Mouse (Mus musculus) heart, adult 2 months (tissue): ENCODE data around the gene Appl1. TPM values are rescaled to one million over a fixed set of nuclear protein-coding genes. Genes with fewer than 3 reads are reported as not detected.
A peak's percentile ranks its signal among the peaks of the same experiment; 100 is the strongest.

Experiments
- DNase-seq, 2 experiments: peaks; one replicate each; pipeline ENCODE4 v3.0.0; 2021
- H3K27ac ChIP-seq: fragments of 200-600 bp; 2 replicates; pipeline ENCODE4 v1.8.1; 2022
- H3K27me3 ChIP-seq: fragments of 200-500 bp; 2 replicates; pipeline ENCODE4 v1.6.1; 2012; ENCODE audit warnings: mild to moderate bottlenecking, low read length, inconsistent platforms, mixed read lengths; ENCODE audit not compliant: control insufficient read depth, insufficient read depth
- H3K36me3 ChIP-seq: fragments of 200-500 bp; 2 replicates; pipeline ENCODE4 v1.6.1; 2012; ENCODE audit warnings: low read length, inconsistent platforms; ENCODE audit not compliant: control insufficient read depth, insufficient read depth
- H3K4me1 ChIP-seq: fragments of 200-500 bp; 2 replicates; pipeline ENCODE4 v1.6.1; 2011; ENCODE audit warnings: low read length; ENCODE audit not compliant: control insufficient read depth, insufficient read depth
- H3K4me3 ChIP-seq: fragments of 200-600 bp; 2 replicates; pipeline ENCODE4 v1.8.1; 2022
- H3K79me2 ChIP-seq: fragments of 200-500 bp; replicated peaks from 2 replicates; pipeline ENCODE4 v1.6.1; 2012; ENCODE audit warnings: mild to moderate bottlenecking, inconsistent platforms, low read length, moderate library complexity, mixed read lengths; ENCODE audit not compliant: control insufficient read depth, insufficient read depth
- H3K9ac ChIP-seq: fragments of 200-500 bp; 2 replicates; pipeline ENCODE4 v1.6.1; 2012; ENCODE audit warnings: low read depth, mild to moderate bottlenecking, control low read depth, inconsistent platforms, low read length, mixed read lengths
- CTCF ChIP-seq: fragments of 200-600 bp; IDR thresholded peaks from 2 replicates; pipeline ENCODE4 v1.8.1; 2022; ENCODE audit warnings: antibody characterized with exemption, mild to moderate bottlenecking, moderate library complexity
- EP300 ChIP-seq: fragments of 200-500 bp; IDR thresholded peaks from 2 replicates; pipeline ENCODE4 v1.6.1; 2011; ENCODE audit warnings: low read depth, low read length, control low read depth; ENCODE audit not compliant: insufficient read depth
- POLR2A ChIP-seq: fragments of 200-500 bp; IDR thresholded peaks from 2 replicates; pipeline ENCODE4 v1.6.1; 2011; ENCODE audit warnings: mild to moderate bottlenecking, low read depth, low read length, control low read depth; ENCODE audit not compliant: insufficient read depth
- WGBS: fragments of 180-500 bp; shearing (Covaris S2); methylation state at CpG from one replicate; pipeline ENCODE4 v1.1.7; 2018; 5-methylcytosine and 5-hydroxymethylcytosine counted together
- intact Hi-C: fragments of 180-260 bp; cut with DNase I; formaldehyde crosslinking; loops from one replicate; pipeline ENCODE4 v1.15.1; 2025
- polyA plus RNA-seq: library from polyadenylated mRNA; depleted of rRNA; stranded (reverse); fragments of >200 nt; gene quantifications from 2 replicates; pipeline ENCODE4 v1.2.3, GENCODE M21; 2012
- total RNA-seq, 2 experiments: library from RNA; stranded (reverse); gene quantifications; 2 replicates each; pipeline ENCODE4 v1.2.3; 2021

Appl1 gene
- total and polyA plus RNA-seq, 3 experiments, result 3.6 to 19.5 (median 18.9) TPM

GRCm38 (mm10) chr14:27004906-27005305, 33.9 kb upstream of the Appl1 start:
- H3K9ac ChIP-seq, result no peak overlapping the region
- no peaks in the 10 kb centered on the region for H3K4me1 ChIP-seq
- WGBS, result 67% methylated on average over 7 of the region's 7 CpGs
- H3K27ac ChIP-seq, result no peak overlapping the region
- intact Hi-C loops, result no loop called here
- no peak for TF ChIP-seq CTCF
- no peak for TF ChIP-seq POLR2A
- no peak for TF ChIP-seq EP300
- no peaks in the 10 kb centered on the region for H3K79me2 ChIP-seq
- no peak overlapping the region for H3K4me3 ChIP-seq
- H3K27me3 ChIP-seq, result no peaks in the 10 kb centered on the region
- no peak for DNase-seq
- no peaks in the 10 kb centered on the region for H3K36me3 ChIP-seq

GRCm38 (mm10) chr14:27000386-27000785, 29.4 kb upstream of the Appl1 start:
- H3K79me2 ChIP-seq, result no peaks in the 10 kb centered on the region
- H3K36me3 ChIP-seq, result no peaks in the 10 kb centered on the region
- H3K4me1 ChIP-seq, result no peaks in the 10 kb centered on the region
- no peaks in the 10 kb centered on the region for H3K27me3 ChIP-seq
- 13% methylated on average over 11 of the region's 11 CpGs for WGBS
- intact Hi-C loops, result no loop called here
- H3K9ac ChIP-seq, result no peak overlapping the region
- TF ChIP-seq EP300, result no peak
- no peak overlapping the region for H3K27ac ChIP-seq
- no peak for DNase-seq
- no peak overlapping the region for H3K4me3 ChIP-seq

- H3K4me1 ChIP-seq, result peaks cover 2% of the 10 kb centered on the region; the same call in 1 of the 2 replicates
- H3K27ac ChIP-seq, result no peak overlapping the region
- intact Hi-C loops, result no loop called here
- no peaks in the 10 kb centered on the region for H3K79me2 ChIP-seq
- no peak overlapping the region for H3K9ac ChIP-seq
- H3K4me3 ChIP-seq, result no peak overlapping the region
- DNase-seq, result no peak
- no peaks in the 10 kb centered on the region for H3K27me3 ChIP-seq
- no peak for TF ChIP-seq EP300
- TF ChIP-seq CTCF, result no peak
- TF ChIP-seq POLR2A, result no peak
- no peaks in the 10 kb centered on the region; the same call in 1 of the 2 replicates for H3K36me3 ChIP-seq
Measured at GRCm38 (mm10) chr14:26996257-26996656, 25.2 kb upstream of the Appl1 start.

- Histone ChIP-seq H3K9ac (peak within 1 kb of the TSS; percentile 9), H3K36me3 (no peaks in the 10 kb centered on the region; the same call in 1 of the 2 replicates), H3K4me1 (peaks cover 2% of the 10 kb centered on the region; the same call in 1 of the 2 replicates), H3K27me3 (no peaks in the 10 kb centered on the region), H3K4me3 (peak within 1 kb of the TSS; percentile 45), H3K79me2 (no peaks in the 10 kb centered on the region), H3K27ac (no peak within 1 kb of the TSS)
- peak; percentile 38 to 49 for DNase-seq
- WGBS, result 6% methylated on average over 16 of the region's 16 CpGs
- TF ChIP-seq EP300 (no peak), CTCF (peak; percentile 36), POLR2A (no peak)
- intact Hi-C loops, result no loop called here
Measured at GRCm38 (mm10) chr14:26994211-26994741, 23.2 kb upstream of the Appl1 start, which contains the start of gene Hesx1. Hesx1 (plus strand) TSS chr14:26994416.

GRCm38 (mm10) chr14:26993427-26993826, 22.4 kb upstream of the Appl1 start:
- no peaks in the 10 kb centered on the region for H3K27me3 ChIP-seq
- no peak overlapping the region for H3K27ac ChIP-seq
- intact Hi-C loops, result no loop called here
- H3K4me1 ChIP-seq, result peaks cover 2% of the 10 kb centered on the region; the same call in 1 of the 2 replicates
- no peak overlapping the region for H3K4me3 ChIP-seq
- no peak overlapping the region for H3K9ac ChIP-seq
- no peak for DNase-seq
- H3K79me2 ChIP-seq, result no peaks in the 10 kb centered on the region
- WGBS, result 23% methylated on average over 3 of the region's 3 CpGs
- TF ChIP-seq EP300 (no peak), CTCF (no peak), POLR2A (no peak)
- H3K36me3 ChIP-seq, result no peaks in the 10 kb centered on the region; the same call in 1 of the 2 replicates

- TF ChIP-seq CTCF (no peak), POLR2A (no peak), EP300 (no peak)
- Histone ChIP-seq H3K36me3 (no peaks in the 10 kb centered on the region; the same call in 1 of the 2 replicates), H3K9ac (no peak overlapping the region), H3K27me3 (no peaks in the 10 kb centered on the region), H3K4me3 (no peak overlapping the region), H3K79me2 (no peaks in the 10 kb centered on the region), H3K27ac (no peak overlapping the region), H3K4me1 (peaks cover 2% of the 10 kb centered on the region; the same call in 1 of the 2 replicates)
- 84% methylated on average over 18 of the region's 18 CpGs for WGBS
- intact Hi-C loops, result no loop called here
- DNase-seq, result no peak
Measured at GRCm38 (mm10) chr14:26991622-26992021, 20.6 kb upstream of the Appl1 start.
